ENCODE assay signal across 9 mouse cellular contexts in genomic region chr16:92385062-92385461, GRCm38 (mm10). TPM values are rescaled to one million over a fixed set of nuclear protein-coding genes. Genes with fewer than 3 reads are reported as not detected.
A peak's percentile ranks its signal among the peaks of the same experiment; 100 is the strongest.
DNase-seq lines count a peak whose midpoint lies in the region; ATAC-seq lines count a peak whose summit lies in the region.
"Had no signal": no experiment of that assay in that cellular context is flagged by ENCODE, and none has a peak within 500 bp of the region (broad histone marks: within the 10 kb centered on the region; RNA-seq: fewer than 3 reads in every experiment).

No protein-coding gene starts in this region.

- no peak overlapping the region for H3K4me2 ChIP-seq in heart, embryonic 11.5 days

- WGBS in heart, embryonic 11.5 days (ENCODE audit: insufficient replicate concordance) = 6% methylated on average over 2 of the region's 2 CpGs

- no peaks in the 10 kb centered on the region for H3K27me3 ChIP-seq in heart, embryonic 11.5 days (ENCODE audit: control insufficient read depth, insufficient read depth, low read length)

- H3K9me3 ChIP-seq in heart, embryonic 11.5 days (replicated peaks; ENCODE audit: control insufficient read depth, low read length) = no peaks in the 10 kb centered on the region

- no peak overlapping the region for H3K4me3 ChIP-seq in heart, embryonic 11.5 days (ENCODE audit: low read depth, low read length)

- peak; percentile 70 for DNase-seq in heart, adult 8-10 months (ENCODE audit: low spot score)
- peak; percentile 73 to 76 for DNase-seq in B cell, adult 2 months
- DNase-seq in adrenal gland, postnatal 14 days = peak; percentile 89
- DNase-seq in embryo, embryonic 9.5 days (ENCODE audit: extremely low spot score) = peak; percentile 57
- DNase-seq in kidney, postnatal 4 days = peak; percentile 89 to 91
- DNase-seq in urinary bladder, adult 2 months (ENCODE audit: low spot score) = peak; percentile 65

- H3K9ac ChIP-seq in heart, embryonic 11.5 days (ENCODE audit: low read depth, low read length) = no peak overlapping the region

- no peak for ATAC-seq in heart, embryonic 11.5 days (replicated peaks; ENCODE audit: insufficient number of reproducible peaks, low FRiP score, low TSS enrichment)
- 0 out of 2 replicates have a peak, but pooled peaks have one; percentile 54 for ATAC-seq in monocyte, adult 5-6 weeks (replicated peaks; ENCODE audit: insufficient number of reproducible peaks, low FRiP score, low TSS enrichment, poor library complexity, severe bottlenecking)

- H3K27ac ChIP-seq in heart, embryonic 11.5 days (ENCODE audit: low read depth, low read length) = no peak overlapping the region

- H3K36me3 ChIP-seq in heart, embryonic 11.5 days (ENCODE audit: control insufficient read depth, insufficient read depth, low read length) = no peaks in the 10 kb centered on the region

- H3K4me1 ChIP-seq in heart, embryonic 11.5 days (ENCODE audit: control insufficient read depth, insufficient read depth, low read length) = 0 out of 2 replicates have a peak, but pooled peaks cover 3% of the 10 kb centered on the region

RNA-seq across cellular contexts. Expression of gene Kcne1, which starts 25.8 kb away (rescaled TPM):
- 1 to 10 TPM; 2.7 to 7.8 (median 4.7) TPM for total RNA-seq in heart, adult 8-10 months (2022)
- 64.5 TPM in 2 replicates for polyA plus RNA-seq in heart, embryonic 11.5 days (2014; fragmentation: Nextera tagmentation; extraction: Ambion mirVana)
- total RNA-seq in adrenal gland, postnatal 14 days (2021) = not detected in 2 replicates
- total RNA-seq in monocyte, adult 5-6 weeks (2017) = not detected in 3 replicates
- polyA plus RNA-seq in urinary bladder, adult 2 months (2012; rRNA removed) = 9.8 and 10.2 TPM in 2 replicates
- total RNA-seq: layer of hippocampus, postnatal 14 days had no signal
